Mouse (Mus musculus) embryonic fibroblast, embryonic 13.5 days (primary cell): ENCODE data around the gene Dtl. TPM values are rescaled to one million over a fixed set of nuclear protein-coding genes. Genes with fewer than 3 reads are reported as not detected.

Experiments
- H3K27ac ChIP-seq: 2 replicates; pipeline ENCODE4 v1.5.1; 2012; ENCODE audit warnings: low read length, control low read depth, inconsistent platforms; ENCODE audit not compliant: insufficient read depth
- H3K4me1 ChIP-seq: 2 replicates; pipeline ENCODE4 v1.6.1; 2011; ENCODE audit warnings: low read length; ENCODE audit not compliant: control insufficient read depth, insufficient read depth
- H3K4me3 ChIP-seq: 2 replicates; pipeline ENCODE4 v1.5.1; 2011; ENCODE audit warnings: mild to moderate bottlenecking, control low read depth, low read length; ENCODE audit not compliant: insufficient read depth
- CTCF ChIP-seq: IDR thresholded peaks from 2 replicates; pipeline ENCODE4 v1.5.1; 2011; ENCODE audit warnings: mild to moderate bottlenecking, control low read depth, low read length, moderate library complexity, borderline replicate concordance; ENCODE audit not compliant: insufficient read depth
- POLR2A ChIP-seq: IDR thresholded peaks from 2 replicates; pipeline ENCODE4 v1.6.1; 2011; ENCODE audit warnings: low read depth, mild to moderate bottlenecking, control low read depth, low read length, moderate library complexity
- polyA plus RNA-seq: library from polyadenylated mRNA; stranded (reverse); fragments of >200 nt; gene quantifications from 2 replicates; pipeline ENCODE4 v1.2.4, GENCODE M21; 2011; ENCODE audit warnings: low read depth; ENCODE audit not compliant: missing spikeins, insufficient read length

Dtl gene
- polyA plus RNA-seq, 1 experiment: 25.1 TPM

GRCm38 (mm10) chr1:191490446-191490845 is 84.9 kb downstream of the Dtl start:
- Histone ChIP-seq H3K4me3 (no peak overlapping the region), H3K27ac (no peak overlapping the region), H3K4me1 (0 out of 2 replicates have a peak, but pooled peaks cover 3% of the 10 kb centered on the region)
- TF ChIP-seq POLR2A: no peak
- TF ChIP-seq CTCF: no peak

Other genes with a start within 250 kb of the Dtl start
- 10.1 and 12.0 TPM in 2 replicates for gene Tmem206, start 249.6 kb downstream of the Dtl start, polyA plus RNA-seq
- 42.3 and 60.4 TPM in 2 replicates for gene Ppp2r5a, start 172.3 kb downstream of the Dtl start, polyA plus RNA-seq
- 27.6 and 37.1 TPM in 2 replicates for gene Ints7, start 92 bp upstream of the Dtl start, polyA plus RNA-seq
- gene Lpgat1, start 142.3 kb upstream of the Dtl start, polyA plus RNA-seq: 60.5 and 66.1 TPM in 2 replicates
- 13.6 and 20.9 TPM in 2 replicates for gene Nek2, start 245.9 kb upstream of the Dtl start, polyA plus RNA-seq